Mouse (Mus musculus) CD4-positive, CD25-positive, alpha-beta regulatory T cell, adult 2 months (primary cell): ENCODE data around the gene Olfr764-ps1.
"Not testable (repeated sequence)": the region's sequence is repeated elsewhere in the genome, so short reads cannot be mapped to it uniquely, and the experiment has no call there.

Source experiments
- DNase-seq: peaks from one replicate; pipeline ENCODE4 v3.0.0-alpha.2; 2012; ENCODE audit warnings: low read depth, low spot score

Olfr764-ps1 gene

DNA sequence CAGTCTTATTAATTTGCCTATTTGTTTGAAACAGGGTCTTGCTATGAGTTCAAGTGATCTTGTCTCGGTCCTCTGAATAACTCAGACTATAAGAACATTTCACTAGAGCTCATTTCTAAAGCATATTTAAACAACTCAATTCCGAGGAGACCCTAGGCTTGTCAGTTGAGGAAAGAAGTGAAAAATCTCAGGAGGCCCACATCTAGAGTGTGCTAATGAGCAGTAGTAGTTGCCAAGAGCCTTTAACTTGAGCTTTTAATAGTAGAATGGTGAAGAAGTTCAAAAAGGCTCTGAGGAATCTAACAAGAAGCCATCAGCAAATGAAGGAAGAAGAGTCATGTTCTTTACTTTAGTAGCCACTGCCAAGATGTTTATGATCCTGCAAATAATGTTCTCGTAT is at the start of gene Olfr764-ps1:
TSS of gene Olfr764-ps1 (minus strand) at position 101 of the 400 bp plus-strand sequence.
- no peak for DNase-seq

DNA sequence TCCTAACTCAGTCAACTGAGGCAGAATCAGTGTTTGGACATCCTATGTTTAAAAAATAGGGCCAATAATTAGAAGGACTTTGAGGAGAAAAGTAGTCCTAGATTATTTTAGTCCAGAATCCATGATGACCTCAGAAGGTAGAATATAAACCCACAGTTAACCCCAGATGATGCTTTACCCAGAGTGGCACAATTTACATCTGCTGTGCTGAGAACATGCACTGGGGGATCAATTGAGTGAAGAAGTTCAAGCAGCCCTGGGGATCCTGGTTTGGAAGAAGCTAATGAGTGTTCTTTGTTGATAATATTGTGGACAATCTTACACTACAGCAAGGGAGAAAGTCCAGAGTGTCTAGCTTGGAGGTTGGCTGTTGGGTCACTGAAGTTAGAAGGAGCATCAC is 43.1 kb upstream of the Olfr764-ps1 start, which contains the start of gene Olfr767:
TSS of gene Olfr767 (minus strand) at position 101 of the 400 bp plus-strand sequence.
- DNase-seq, result not testable (repeated sequence)

DNA sequence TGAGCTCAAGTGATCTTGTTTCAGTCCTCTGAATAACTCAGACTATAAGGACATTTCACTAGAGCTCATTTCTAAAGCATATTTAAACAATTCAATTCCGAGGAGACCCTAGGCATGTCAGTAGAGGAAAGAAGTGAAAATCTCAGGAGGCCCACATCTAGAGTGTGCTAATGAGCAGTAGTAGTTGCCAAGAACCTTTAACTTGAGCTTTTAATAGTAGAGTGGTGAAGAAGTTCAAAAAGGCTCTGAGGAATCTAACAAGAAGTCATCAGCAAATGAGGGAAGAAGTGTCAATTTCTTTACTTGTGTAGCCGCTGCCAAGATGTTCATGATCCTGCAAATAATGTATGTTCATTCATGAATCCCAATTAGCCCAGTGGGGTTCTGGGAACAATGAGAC is 29.2 kb upstream of the Olfr764-ps1 start, which contains the start of gene Olfr766-ps1:
TSS of gene Olfr766-ps1 (minus strand) at position 101 of the 400 bp plus-strand sequence.
- no peak for DNase-seq

DNA sequence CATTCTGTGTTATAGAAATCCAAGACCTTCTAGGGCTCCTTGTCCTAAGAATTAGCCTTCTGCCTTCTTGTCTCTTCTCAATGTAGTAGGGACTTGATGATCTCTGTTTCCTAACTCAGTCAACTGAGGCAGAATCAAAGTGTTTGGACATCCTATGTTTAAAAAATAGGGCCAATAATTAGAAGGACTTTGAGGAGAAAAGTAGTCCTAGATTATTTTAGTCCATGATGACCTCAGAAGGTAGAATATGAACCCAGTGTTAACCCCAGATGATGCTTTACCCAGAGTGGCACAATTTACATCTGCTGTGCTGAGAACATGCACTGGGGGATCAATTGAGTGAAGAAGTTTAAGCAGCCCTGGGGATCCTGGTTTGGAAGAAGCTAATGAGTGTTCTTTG is 10.2 kb upstream of the Olfr764-ps1 start, which contains the start of gene Olfr765:
TSS of gene Olfr765 (minus strand) at position 101 of the 400 bp plus-strand sequence.
- not testable (repeated sequence) for DNase-seq

DNA sequence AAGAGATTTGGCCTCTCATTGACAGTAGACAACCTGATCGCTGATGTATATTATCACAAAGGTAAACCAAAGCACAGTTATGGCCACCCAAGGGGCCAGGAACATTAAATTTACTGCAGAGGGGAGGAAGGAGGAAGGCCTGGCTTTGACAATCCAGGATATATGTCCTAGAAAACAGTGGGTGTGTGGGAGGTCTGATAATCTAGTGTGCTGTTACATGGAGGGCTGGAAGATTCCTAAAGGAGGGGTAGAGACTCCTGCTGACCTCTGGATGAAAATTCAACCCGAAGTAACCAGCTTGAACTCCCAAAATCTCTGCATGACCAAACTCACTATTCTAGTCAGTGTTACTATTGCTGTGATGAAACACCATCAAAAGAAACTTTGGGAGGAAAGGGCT is 11.4 kb downstream of the Olfr764-ps1 start:
- no peak for DNase-seq

DNA sequence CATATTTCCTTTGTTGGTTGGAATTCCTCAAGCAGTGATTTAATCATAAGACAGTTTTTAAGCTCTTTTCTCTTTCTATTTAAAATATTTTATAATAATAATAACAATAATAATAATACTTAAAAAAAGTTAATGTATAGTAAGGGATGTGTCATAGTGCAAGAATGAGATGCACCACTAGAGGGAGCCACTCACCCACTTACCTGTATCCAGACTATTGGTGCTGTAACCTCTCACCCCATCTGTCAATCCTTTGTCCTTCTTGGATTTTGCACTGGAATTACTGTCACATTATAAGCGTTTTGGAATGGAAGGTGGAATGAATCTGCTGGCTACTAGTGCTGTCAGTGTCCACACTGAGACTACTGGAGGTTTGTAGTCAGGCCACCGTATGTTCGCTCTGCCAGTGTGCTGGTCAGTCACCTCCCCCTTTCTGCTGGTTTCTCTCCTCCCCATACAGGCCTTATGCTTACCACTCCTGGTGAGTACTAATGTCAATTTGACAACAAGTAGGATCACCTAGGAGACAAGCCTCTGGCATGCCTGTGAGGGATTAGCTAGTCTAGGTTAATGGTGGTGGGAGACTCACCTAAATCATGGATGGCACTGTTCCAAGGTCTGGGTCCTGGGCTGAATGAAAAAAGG is 13.6 kb downstream of the Olfr764-ps1 start:
- DNase-seq, result peak; percentile 59

DNA sequence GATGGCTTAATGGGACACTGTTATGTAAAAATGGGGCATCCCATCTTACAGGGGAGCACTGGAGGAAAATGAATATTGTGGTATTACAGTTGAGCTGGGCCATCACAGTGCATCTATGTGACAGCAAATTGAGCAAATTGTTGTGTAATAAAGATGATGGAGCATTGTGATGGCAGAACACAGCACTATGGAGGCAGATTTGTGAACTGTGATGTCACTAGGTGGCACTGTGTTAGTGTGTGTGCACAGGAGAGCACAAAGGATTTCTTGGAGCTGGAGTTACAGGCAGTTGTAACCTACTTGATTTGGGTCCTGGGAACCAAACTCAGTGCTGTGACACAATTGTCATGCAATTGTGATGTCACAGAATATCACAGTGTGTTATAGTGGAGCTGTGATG is 16.4 kb downstream of the Olfr764-ps1 start:
- no peak for DNase-seq

DNA sequence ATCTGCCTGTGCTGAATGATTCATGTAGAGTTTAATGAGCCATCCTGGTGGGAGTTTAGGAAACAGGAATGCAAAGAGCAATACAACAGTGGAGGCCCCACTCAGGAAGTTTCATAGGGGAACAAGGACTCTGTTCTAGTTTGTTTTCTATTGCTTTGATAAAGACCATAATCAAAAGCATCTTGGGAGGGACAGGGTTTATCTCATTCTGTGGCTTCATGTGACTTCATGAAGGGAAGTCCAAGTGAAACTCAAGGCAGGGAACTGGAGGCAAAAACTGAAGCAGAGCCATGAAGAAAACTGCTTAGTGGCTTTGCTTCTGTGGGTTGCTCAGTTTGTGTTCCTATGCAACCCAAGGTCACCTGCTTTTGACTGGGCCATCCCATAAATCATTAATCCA is 25.2 kb downstream of the Olfr764-ps1 start:
- no peak for DNase-seq

DNA sequence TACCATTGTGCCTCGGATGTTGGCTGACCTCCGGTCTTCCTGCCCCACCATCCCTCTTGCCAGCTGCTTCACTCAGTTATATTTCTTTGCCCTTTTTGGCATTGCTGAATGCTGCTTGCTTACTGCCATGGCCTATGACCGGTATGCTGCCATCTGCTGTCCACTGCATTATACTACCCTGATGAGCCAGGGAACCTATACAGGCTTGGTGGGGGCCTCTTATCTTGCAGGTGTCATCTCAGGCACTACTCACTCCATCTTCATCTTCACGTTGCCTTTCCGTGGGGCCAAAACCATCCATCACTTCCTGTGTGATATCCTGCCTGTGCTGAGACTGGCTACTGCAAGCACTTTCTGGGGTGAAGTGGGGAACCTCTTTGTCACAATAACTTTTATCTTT is 28.2 kb downstream of the Olfr764-ps1 start:
- DNase-seq, result not testable (repeated sequence)

DNA sequence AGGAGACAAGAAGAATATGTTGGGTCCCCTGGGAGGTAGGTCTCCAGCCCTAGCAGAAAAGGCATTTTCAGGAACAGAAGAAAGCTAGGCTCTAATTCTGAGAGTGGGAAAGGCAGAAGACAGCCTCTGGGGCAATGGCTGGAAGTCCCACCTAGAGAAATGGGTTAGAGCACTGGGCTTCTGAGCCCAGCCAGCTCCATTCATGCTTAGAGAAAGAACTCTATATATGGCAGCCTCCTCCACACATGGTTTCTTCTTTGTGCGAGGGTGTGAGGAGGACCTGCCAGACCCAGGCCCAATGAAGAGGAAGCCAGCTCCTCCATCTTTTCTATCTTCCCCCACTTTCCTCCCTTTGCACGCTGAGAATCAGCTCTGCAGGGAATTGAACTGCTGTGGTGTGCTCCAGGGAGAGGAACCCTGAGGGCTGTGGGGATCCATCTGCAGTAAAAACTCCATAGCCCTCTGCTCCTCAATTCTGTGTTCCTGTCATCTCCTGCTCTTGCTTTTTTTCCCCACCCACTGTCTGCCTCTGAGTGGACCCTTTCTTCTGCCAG is 29.3 kb downstream of the Olfr764-ps1 start, which contains the start of gene Olfr763:
TSS of gene Olfr763 (plus strand) at position 504 of the 554 bp plus-strand sequence.
- no peak for DNase-seq

DNA sequence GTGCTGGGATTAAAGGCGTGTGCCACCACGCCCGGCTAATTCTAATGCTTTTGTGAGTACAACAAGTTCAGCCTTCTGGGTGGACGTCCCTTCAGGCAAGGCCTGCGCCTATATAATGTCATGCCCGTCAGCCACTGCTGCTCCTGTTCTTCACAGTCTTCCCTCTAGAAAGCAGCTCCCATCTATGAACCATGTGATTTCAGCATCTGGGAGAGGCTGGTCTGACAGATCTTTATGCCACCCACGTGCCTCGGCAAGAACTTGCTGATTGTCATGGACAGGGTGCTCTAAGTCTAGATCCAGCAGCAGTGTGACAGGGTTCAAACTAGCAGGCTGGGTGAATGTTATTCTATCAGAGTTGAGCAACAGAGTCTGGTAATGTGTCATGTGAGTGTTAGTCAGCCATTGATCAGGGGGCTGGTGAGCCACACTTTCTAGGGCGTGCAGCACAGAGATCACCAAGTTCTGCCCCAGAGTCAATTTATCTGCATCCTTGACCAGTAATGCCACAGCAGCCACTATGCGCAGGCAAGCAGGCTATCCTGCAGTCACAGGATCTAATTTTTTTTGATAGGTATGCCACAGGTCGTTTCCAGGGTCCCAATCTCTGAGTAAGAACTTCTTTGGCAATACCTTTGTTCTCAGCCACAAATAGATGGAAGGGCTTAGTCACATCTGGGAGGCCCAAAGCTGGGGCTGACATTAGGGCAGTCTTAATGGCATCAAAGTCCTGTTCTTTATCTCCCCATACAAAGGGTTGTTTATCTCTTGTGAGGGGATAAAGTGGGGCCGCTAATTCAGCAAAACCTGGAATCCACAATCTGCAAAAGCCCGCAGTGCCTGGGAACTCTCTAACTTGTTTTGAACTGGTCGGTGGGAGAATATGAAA is 35.4 kb downstream of the Olfr764-ps1 start:
- no peak for DNase-seq

DNA sequence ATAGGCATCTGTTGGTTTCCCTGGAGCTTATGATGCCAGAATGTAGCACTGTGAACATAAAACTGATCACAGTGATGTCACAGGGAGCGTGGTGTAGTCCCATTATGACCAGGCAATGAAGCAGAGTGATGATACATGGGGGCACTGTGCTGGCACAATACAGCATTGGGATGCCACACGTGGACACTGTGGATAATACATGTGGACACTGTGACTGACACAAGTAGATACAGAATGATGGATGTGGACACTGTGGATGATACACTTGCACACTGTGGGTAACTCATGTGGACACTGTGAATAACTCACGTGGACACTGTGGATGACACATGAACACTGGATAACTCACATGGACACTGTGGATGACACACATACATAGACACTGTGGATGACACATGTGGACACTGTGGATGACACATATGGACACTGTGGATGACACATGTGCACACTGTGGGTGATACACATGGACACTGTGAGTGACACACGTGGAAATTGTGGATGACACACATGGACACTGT is 43.1 kb downstream of the Olfr764-ps1 start:
- DNase-seq, result no peak

DNA sequence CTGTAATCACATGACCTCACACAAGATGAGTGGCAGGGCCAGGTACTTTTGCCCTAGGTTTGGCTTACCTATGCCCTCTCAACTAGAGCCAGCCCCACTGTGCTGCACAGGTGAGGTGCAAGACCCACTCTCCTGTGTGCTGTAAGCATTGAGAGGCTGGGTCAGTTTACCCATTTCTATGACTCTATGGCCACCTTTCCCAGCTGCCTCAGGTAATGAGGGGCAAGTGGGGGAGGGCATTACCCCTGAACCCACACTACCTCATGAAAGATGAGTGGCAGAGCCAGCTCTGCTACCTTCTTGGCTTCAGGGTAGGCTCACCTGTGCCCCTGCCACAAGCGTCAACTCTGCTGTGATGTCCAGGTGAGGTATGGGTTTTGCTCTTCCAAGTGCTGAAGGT is 43.9 kb downstream of the Olfr764-ps1 start:
- no peak for DNase-seq

DNA sequence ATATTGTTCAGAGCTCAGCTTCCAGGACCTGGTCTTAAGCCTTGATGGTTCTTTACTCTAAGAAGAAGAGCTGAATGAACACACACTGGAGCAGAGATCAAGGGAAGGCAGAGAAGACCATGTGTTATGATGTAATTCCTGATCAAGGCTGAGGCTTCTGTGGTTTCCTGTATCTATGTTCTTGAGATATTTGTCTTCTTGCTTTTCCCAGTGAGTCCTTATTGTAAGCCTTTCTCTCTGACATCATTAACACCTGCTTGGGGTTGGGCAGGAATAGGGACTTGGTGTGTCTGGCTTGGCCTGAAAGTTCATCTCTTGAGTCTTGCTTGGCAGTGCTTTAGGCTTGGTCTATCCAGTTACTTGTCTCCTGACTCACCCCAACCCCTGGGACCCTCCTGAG is 48.7 kb downstream of the Olfr764-ps1 start:
- DNase-seq, result peak; percentile 40

DNA sequence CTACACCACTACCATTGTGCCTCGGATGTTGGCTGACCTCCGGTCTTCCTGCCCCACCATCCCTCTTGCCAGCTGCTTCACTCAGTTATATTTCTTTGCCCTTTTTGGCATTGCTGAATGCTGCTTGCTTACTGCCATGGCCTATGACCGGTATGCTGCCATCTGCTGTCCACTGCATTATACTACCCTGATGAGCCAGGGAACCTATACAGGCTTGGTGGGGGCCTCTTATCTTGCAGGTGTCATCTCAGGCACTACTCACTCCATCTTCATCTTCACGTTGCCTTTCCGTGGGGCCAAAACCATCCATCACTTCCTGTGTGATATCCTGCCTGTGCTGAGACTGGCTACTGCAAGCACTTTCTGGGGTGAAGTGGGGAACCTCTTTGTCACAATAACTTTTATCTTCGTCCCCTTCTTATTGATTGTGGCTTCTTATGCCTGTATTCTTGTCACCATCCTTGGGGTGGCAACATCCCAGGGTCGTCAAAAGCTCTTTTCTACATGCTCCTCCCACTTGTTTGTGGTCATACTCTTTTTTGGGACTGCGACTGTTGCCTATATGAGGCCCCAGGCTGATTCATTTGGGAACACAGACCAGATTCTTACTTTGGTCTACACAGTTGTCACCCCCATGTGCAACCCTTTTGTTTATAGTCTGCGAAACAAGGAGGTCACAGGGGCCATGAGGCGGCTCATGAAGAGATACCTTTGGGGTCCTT is 49.4 kb downstream of the Olfr764-ps1 start:
- not testable (repeated sequence) for DNase-seq

DNA sequence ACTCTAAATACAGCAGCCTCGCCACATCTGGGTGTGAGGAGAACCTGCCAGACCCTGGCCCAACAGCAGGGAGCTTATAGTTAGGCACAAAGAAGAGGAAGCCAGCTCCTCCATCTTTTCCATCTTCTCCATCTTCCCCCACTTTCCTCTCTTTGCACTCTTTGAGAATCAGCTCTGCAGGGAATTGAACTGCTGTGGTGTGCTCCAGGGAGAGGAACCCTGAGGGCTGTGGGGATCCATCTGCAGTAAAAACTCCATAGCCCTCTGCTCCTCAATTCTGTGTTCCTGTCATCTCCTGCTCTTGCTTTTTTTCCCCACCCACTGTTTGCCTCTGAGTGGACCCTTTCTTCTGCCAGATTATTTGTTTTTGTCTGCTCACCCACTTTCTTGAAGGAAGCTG is 50.6 kb downstream of the Olfr764-ps1 start, which contains the start of gene Olfr9:
TSS of gene Olfr9 (plus strand) at position 301 of the 400 bp plus-strand sequence.
- DNase-seq, result not testable (repeated sequence)
